Mouse (Mus musculus) ovary, postnatal 14 days (tissue): ENCODE measurements around the gene Polr3h.

Source experiments
- DNase-seq: peaks from one replicate; pipeline ENCODE4 v3.0.0; 2022; ENCODE audit warnings: low spot score

Polr3h gene

DNA sequence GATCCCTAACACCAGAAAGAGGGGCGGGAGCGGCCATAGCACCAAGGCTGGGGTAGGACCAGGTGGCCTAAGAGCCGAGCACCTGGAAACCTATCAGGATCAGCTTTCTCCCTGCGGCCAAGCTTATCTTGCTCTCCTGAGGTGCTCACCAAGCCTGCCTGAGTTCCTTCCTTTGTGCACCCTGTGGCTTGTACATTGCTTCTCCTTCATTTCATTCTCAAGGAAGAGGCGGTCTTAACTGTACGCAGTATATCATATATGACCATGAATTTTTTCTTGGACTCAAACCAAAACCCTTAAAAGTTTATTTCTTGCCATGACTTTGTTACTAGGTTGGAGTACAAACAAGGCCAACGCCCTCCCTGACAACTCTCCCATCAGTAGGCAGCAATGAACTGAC is 61.8 kb downstream of the Polr3h start:
- DNase-seq = no peak

DNA sequence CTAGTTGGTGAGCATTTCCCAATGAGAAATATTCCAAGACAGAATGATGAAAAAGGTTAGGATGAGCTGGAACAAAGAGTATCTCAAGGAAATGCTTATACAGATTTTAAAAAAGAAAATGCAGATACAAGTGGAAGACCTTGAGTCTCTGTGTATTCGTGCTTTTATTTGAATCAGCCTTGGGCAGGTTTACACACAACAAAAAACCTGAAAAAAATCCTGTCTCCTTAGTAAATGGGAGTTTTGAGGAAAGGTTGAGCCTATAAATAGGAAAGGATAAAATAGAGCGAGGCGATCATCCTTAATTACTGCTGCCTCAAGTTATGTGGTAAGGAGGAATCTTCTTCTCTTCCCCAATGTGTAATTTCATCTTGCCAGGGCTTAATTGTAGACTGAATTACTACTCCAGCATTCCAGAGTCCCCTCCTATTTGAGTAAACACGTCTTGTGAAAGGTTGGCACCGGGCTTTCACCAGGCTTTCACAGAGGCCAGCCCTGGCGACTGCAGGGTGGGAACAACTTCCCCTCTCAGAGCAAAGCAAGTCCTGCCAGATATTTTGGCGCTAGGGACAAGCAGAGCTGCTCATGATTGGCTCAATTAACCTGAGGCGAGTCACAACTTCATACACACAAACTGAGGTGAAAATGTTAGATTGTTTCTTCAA is 65.4 kb downstream of the Polr3h start:
- DNase-seq = no peak

GRCm38 (mm10) chr15:81859330-81860255 is 66.4 kb downstream of the Polr3h start:
- peak; percentile 60 for DNase-seq

- no peak for DNase-seq
Observed at GRCm38 (mm10) chr15:81858517-81859329, 67.3 kb downstream of the Polr3h start, which contains the start of gene Tob2. Tob2 (minus strand) TSS chr15:81858796.

DNA sequence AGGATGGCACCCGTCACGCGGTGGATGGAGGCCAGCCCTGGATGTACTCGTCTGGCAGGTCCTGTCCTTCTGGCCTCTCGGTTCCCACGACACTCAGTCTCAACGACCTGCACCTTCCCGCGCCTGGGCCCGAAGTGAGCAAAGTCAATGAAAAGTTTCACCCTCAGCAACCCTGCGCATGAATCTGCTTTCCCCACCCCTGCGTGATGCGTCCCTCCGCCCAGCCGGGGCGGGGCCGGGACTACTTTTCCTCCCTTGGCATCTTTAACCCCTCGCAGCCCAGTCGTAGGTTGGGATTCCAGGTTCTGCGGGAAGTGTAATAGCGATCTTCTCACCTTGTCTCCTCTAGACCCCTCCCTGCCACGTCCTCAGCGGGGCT is 67.9 kb downstream of the Polr3h start:
- peak; percentile 96 for DNase-seq

- no peak for DNase-seq
Observed at GRCm38 (mm10) chr15:81857724-81858116, 68.3 kb downstream of the Polr3h start.

- DNase-seq = no peak
Observed at GRCm38 (mm10) chr15:81856938-81857723, 68.9 kb downstream of the Polr3h start.

- peak; percentile 63 for DNase-seq
Observed at GRCm38 (mm10) chr15:81856030-81856790, 69.8 kb downstream of the Polr3h start.

GRCm38 (mm10) chr15:81853081-81853480 is 73.0 kb downstream of the Polr3h start:
- no peak for DNase-seq

DNA sequence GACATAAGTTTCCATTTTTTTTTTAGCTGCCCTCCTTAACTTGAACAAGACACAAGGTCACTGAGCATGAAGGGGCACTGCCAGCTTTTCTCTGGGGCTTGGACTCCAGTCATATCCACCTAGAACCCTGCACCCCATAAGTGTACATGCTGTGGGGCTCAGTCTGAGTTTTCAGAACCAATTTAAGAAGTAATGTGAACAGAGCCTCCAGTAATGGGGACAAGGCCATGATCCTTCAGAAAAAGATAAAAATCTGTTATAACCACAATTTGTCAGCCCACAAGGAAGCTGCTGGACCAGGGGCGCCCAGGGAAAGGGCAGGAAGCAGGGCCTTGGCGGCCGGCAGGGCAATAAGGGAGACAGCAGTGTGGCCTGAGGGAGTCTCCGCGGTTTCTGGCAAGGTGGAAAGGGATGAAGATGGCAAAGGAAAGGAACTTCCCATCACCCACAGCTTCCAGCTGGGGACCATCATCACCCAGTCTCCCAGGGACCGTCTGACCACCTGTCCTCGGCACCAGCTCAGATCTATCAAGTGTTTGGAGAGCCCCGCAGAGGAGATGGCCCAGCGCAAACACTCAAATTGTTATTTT is 73.5 kb downstream of the Polr3h start:
- DNase-seq = no peak

DNA sequence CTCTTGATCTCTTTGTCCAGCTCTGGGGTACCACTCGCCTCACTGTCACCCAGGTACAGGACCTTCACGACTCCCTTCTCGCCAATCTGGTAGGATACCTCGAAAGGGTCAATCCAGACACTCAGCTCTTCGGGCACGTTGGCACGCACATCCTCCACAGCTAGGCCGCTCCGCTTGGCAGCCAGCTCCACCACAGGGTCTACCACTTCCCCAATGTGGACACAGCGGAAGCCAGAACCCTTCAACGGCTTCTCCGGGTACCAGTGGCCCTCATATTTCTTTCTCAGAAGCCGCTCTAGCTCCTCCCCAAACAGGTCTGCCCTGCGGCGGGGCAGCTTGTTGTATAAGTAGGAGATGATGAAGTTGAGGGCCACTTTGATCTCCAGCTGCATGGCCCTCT is 74.7 kb downstream of the Polr3h start:
- DNase-seq = no peak

- DNase-seq = no peak
Observed at GRCm38 (mm10) chr15:81850718-81851117, 75.3 kb downstream of the Polr3h start.

- DNase-seq = no peak
Observed at GRCm38 (mm10) chr15:81849104-81849503, 76.9 kb downstream of the Polr3h start.

GRCm38 (mm10) chr15:81848301-81848700 is 77.7 kb downstream of the Polr3h start:
- no peak for DNase-seq

GRCm38 (mm10) chr15:81847861-81848260 is 78.2 kb downstream of the Polr3h start:
- no peak for DNase-seq

GRCm38 (mm10) chr15:81847161-81847560 is 78.9 kb downstream of the Polr3h start:
- DNase-seq = no peak

DNA sequence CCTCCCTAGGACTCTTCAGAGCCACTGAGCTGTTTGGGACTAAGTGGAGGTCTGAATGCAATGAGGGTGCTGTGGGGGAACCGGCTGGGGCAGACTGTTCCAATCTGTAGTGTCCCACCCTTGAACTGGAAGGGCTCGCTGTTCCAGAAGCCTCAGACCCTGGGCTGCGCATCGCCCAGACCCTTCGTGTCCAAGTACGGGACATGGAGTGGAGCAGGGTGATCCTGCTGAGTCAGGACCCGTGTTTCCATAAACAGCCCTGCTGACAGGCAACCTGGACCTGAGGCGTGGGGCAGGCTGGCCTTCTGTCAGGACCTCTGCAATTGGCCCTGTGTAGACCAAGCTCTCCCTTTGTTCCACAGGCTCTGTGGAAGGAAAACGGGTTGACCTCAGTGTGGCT is 79.3 kb downstream of the Polr3h start:
- DNase-seq = no peak

GRCm38 (mm10) chr15:81845724-81846123 is 80.3 kb downstream of the Polr3h start:
- DNase-seq = no peak

DNA sequence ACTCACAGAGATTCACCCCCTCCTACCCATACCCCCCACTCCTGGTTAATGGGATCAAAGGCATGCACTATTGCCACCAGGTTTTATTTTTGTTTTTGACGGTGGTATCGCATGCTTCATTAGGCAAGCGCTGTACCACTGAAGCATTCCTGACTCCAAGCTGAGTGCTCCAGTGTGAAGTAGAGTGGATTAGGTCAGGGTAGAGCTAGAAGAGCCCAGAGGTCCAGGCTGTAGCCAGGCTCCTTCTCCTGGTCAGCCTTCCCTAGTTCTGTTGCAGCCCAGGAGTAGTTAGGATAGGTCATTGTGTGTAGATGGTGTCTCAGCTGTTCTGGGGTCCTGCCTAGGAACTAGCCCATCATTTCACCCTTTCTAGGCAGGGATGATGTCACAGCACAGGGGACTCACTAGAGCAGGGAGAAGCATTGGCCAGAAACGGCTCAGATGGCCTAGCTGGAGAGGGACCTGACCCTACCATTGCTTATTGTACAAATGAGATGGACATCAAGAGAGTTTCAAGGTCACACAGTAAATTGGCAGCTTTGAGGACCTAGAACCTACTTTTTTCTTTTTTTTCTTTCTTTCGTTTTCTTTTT is 80.9 kb downstream of the Polr3h start:
- DNase-seq = no peak

GRCm38 (mm10) chr15:81842275-81842674 is 83.8 kb downstream of the Polr3h start:
- no peak for DNase-seq
